Mouse (Mus musculus): Measurements from ENCODE around the gene Rsrc1.

GRCm38 (mm10) chr3:67375063-67375462 is 393.9 kb downstream of the Rsrc1 start, which contains the start of gene Gm17402:
- TF ChIP-seq CTCF (IDR thresholded peaks at IDR 0.05; ENCODE audit: low read depth) (no peak), EP300 (IDR thresholded peaks at IDR 0.05; ENCODE audit: low read depth) (no peak)

Measured in liver, embryonic 14.5 days (tissue).